Mouse (Mus musculus) cerebellum, postnatal 25 days (tissue): ENCODE measurements around the gene Rapgef5.

Source experiments
- DNase-seq, 2 experiments: peaks; one replicate each; pipeline ENCODE4 v3.0.0; 2021; ENCODE audit warnings: mixed read lengths in 2 of 2

Gene Rapgef5

DNA sequence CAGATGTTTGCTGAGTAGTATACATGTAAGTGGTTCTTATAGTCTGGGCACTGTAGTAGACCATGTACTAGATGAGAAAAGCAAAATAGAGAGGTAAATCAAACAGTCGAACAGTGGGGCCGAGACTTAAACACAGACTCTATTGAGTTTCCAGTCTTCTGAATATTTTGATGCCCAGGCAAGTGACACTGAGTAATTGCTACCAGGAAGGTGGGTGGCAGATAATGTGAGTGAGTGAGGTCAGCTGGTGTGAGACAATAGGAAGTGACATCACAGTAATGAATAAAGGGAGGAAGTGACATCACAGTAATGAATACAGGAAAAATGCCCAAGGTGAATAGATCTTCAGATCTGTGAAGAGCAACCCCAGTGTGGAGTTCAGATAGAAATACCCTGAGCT lies at the start of gene Rapgef5:
Rapgef5 (plus strand) TSS at position 301 of the 400 bp plus-strand sequence.
- DNase-seq = no peak

DNA sequence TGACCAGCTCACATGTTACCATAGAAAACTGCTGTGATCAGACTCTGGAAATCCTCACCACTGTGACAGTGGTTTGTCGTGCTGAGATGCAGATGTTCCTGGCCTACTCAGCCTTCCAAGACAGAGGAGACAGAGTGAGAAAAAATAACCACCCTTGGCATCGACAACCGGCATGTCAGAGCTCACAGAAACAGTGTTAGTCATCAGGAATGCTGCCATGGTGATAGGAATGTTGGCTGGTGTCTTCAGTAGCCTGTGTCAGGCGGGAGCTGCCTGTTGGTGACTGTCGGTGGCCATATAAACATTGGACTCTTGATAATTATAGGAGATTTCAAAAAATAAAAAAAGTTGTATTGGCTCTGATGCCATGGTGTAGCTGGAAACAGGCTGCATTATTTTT lies 48.0 kb upstream of the Rapgef5 start:
- no peak for DNase-seq

DNA sequence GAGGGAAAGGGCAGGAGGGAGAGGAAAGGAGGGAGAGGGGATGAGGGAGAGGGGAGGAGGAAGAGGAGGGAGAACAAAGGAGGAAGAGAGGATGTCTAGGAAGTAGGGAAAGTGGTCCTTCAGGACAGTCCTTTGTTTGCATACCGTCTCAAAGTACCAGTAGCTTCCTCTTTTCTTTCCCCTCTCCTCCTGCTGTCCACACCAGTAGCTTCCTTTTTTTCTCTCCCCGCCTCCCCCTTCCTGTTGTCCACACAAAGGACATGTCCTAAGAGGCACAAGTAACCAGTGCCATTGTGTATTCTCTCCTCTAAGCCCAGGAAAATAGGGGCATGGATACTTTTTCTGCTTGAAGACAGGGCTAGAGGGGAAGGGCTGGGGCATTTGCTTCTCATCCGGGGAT lies 37.3 kb upstream of the Rapgef5 start:
- no peak for DNase-seq

DNA sequence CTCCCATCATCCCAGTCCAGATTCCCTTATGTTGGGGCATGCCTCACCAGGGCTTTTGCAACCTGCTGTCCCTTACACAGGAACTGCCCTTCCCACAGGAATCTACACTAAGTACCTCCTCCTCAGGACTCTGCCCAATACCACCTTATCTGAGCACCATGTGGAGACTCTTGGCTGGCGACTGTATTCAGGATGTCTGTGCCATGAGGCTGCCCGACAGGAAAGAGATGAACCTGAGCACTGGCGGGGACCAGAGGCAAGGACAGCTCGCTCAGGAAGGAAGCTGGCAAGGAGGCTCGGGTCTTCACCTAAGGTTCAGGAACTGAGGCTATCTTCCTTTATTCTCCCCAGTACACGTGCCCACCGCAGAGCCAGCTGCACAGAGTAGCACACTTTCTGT lies 36.6 kb upstream of the Rapgef5 start:
- peak; percentile 12 to 18 for DNase-seq

DNA sequence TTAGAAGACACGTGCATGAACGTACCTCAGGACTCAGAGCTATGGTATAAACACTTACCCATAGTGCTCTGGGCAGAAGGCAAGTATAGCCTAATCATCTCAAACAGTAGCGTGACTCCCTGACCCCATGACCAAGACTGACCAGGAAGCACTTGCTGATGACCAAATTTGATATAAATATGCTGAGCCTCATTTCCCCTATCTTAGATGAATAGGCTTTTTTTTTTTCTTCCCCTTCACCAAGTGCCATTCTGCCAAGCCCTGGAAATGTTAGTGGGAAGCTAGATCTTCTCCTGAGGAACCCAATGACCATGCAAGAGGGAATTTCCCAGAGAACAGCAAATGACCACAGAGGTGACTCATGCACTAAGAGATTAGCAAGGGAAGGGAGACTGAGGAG lies 35.3 kb upstream of the Rapgef5 start:
- DNase-seq = no peak

DNA sequence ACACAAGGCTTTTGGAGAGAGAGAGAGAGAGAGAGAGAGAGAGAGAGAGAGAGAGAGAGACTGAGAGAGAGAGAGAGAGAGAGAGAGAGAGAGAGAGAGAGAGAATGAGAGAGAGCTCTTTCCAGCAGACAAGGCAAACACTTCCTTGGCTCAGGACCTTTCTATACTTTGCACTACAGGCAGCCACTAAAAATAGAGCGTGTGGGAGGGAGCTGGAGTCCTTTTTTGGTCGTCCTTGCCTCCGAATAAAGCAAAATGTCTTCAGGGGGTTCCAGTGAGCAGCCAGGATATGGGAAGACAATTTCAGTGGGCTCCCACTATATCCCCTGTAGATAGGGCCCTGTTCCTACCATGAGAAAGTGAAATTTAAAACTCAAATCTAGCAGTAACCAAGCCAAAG lies 33.6 kb upstream of the Rapgef5 start:
- DNase-seq = peak in 1 of 2 experiments; percentile 7

DNA sequence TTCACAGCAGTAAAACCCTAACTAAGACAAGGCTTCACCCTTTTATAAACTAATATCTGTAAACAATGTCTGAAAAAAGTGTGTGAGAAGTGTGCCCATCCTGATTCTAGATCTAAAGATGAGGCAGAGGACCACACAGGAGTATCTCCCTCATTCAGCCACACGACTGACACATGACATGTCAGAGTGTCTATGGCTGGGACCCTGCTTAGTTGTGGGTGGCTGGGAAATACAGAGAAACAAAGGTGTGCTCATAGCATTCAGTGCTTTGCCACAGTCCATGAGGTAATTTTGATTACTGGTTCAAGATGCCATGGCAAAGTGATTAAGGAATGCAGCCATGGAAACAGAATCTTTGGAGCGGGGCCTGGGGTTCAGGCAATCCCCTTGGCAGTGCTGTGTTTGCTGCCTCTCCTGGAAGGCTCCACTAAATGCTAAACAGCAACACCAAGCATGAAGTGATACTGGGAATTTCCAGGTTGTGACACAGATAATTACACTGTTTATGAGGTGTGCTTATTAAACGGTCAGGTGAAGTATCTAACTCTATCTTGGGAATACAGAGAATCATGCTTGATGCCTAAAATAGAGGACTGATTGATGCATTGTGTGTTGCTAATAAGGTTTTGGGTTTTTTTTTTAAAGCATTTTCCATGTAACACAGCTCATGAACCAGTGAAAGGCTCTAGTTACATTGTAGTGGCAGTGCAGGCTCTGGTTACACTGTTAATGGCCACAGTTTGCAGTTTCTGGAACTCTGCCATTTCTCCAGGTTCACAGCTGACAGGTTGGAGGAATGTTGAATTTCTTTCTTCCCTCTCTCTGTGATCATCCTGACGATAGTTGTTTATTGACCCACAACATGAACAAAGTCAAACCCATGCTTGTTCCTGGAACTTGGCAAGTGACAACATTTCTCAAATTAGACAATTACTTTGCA lies 29.9 kb upstream of the Rapgef5 start:
- DNase-seq = no peak

DNA sequence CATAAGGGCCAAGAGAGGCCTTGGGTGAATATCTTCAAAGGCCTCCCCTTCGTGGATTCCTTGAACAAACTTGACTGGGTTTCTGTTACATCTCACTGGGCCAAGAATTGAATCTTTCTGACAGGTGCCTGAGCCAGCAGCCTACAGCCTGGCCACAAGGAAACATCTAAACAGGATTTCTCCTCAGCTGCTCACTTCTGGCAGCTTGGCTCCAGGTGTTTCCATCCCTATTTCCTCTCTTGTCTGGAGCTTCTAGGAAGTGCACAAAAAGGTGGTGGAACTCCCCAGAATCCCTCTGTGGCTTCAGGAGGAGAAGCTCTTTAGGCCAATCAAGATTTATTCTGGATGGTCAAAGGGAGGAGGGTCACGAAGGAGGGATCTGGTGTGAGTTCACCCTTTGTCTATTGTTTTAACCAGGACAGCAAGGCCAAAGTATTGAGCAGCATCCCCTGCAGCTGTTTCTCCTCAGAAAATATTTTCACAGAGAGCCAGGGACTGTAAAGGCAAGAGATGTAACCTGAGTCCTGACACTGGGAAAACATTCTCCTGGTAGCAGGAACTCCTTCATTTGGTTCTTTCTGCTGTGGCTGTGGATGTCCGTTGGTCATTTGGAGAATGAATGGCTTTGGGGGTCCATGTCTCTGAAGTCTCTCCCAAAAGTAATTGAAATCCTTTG lies 19.6 kb upstream of the Rapgef5 start:
- DNase-seq = no peak

DNA sequence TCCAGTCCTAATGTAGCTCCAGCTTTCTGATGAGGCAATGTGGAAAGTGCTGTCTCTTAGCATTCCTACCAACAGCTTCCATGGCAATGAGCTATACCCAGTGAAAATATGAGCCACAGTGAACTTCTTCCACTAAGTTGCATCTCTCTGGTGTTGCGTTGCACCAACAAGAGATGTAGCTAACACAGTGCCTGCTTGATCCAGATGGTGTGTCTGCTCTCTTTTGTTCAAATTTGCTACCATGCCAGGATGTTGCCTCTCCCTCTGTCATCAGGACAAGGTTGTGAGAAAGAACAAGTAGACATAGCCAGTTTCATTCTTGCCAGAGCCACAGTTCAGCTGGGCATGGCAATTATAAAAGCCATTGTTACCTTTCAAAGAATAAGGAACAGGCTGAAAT lies 18.9 kb upstream of the Rapgef5 start:
- DNase-seq = no peak

DNA sequence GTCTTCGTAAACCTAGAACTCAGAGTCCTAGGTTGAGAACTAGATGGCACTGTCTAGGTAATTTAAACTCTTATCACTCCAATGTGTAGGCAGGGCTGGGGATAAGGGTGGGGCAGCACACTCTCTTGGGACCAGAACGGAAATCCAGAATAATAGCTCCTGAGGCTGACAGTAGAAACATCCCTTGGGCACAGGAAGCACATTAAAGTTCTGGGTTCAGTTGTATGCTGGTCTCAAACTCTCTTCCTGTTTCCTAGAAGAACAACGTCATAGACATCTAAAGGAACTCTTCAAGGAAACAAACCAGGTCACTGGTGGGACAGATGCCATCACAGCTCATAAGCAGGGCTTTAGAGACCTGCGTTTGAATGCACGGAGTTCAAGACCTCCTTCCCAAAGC lies 17.0 kb upstream of the Rapgef5 start:
- no peak for DNase-seq

DNA sequence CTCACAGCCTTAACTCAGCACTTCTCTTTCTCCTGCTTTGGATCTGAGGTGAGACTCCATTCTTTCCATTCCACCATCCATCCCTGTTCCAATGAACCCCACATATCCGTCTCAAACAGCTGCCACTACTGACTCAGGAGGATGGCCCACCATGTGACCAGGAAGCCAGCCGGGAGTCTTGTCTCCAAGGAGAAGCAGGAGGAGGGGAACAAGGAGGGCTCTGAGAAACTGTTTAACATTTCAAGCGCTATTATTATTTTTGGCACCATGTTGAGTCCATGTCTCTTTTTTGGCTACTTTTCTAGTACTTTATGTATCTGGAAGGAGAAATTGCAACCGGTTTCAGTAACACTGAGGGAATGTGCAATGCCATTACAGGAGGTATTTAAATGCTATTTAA lies 15.1 kb upstream of the Rapgef5 start:
- no peak for DNase-seq

DNA sequence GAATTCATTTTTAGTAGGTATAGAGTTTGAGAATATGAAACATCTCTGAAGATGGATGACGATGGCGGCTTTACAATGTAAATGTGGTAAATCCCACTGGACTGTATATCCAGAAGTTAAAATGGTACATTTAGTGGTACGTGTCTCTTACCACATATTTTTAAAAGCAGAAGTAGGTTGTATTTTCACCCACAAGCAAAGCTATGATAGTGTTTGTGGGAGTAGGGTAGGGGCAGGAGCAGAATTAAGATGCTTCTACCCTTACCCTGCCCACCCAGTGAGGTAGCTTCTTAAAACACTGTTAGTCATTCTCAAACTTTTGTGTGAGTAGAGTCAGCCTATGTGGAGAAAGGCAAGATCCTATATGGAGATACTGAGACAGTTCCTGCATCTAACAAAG lies 13.4 kb upstream of the Rapgef5 start:
- no peak for DNase-seq

DNA sequence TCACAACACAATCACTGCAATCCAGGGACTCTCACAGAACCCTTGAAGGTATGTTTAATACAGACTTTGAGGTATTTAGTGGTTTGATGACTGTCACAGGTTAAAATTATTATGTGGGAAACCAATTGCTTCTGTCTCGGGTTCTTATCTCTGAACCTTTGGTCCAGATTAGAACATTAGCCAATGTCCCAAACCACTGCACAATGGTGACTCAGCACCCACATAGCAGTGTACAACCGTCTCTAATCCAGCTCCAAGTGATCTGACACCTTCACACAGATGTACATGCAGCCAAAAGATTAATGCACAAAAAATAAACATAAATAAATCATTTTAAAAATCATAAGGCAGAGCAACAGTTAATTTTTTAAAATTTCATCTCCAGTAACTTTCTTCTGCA lies 11.1 kb upstream of the Rapgef5 start:
- DNase-seq = no peak

DNA sequence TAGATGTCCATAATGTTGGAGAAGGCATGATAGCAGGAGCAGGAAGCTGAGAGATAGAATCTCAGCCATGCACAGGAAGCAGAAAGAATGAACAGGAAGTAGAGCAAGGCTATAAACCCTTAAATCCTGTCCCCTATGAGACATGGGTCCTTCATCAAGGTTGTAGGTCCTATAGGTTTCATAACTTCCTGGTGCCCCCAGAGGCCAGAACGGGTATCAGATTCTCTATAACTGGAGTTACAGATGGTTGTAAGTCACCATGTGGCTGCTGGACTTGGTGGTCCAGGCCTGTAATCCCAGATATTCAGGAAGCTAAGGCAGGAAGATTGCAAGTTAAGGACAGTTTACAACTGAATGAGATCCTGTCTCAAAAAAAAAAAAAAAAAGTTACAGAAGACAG lies 8.5 kb upstream of the Rapgef5 start:
- no peak for DNase-seq

DNA sequence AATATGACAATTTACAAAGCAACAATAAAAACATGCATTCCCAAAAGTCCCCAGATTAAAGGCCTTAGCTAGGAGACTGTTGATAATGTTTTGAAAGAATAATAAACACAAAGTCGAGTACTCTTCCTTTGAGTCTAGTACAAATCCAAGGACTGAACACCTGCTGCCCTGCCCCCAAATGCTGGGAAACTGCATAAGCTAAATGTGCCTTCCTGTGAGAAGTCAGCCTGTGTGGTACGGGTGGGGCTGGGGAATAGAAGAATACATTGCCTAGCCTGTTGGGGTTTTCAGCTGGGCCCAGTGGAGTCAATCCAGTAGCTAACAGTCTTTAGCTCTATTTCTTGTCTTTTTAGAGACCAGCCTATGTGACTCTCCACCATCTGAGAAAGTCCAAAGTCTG lies 6.4 kb upstream of the Rapgef5 start:
- no peak for DNase-seq

DNA sequence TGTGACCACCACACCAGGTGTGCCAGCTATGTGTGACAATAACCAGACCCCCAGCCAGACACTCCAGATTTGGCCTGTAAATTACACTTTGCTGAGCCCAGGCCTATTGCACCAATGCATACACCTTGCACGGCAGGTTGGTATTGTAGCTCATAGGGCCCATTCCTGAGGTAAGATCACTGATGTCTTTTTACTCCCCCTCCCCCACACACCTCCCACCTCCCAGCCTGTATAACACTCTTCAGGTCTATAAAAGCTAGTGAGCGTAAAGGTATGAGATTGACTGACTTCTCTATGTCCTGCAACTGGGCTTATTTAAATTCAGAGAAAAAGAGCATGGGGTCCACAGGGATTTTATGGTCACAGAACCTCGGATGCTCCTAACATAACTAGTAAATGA lies 3.8 kb upstream of the Rapgef5 start:
- no peak for DNase-seq

DNA sequence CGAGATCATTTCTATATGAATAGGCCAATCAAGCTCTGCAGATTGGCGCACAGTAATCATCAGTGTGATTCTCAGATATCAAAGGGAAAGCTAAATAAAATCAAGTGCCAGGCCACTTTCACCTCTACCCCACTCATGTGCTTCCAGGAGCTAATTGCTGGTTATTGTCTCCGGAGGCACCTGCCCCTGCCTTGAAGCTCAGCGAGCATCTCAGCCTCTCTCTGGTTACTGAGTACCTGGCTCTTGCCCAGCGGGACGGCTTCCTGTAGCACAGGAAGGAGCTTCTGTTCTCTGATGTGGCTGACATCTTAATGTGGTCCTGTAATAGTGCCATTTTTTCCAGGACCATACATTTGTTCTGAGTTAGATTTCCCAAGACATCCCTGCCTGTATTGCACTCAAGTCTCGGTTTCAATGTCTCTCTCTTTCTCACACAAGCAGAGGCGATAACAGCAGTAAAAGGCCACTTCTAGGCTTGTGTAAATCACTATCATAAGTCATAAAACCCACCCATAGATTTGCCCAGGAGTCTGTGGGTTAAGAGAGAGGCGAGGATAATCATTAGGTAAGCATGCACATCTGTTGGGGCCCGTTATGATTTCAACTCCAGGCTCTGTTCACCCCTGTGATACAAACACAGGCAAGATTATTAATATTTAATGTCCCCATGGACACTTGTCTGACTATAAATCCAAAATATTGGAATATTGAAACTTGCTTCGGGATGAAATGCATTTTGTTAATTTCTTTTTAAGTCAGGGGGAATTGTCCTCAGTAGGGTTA lies 2.9 kb upstream of the Rapgef5 start:
- DNase-seq = no peak

DNA sequence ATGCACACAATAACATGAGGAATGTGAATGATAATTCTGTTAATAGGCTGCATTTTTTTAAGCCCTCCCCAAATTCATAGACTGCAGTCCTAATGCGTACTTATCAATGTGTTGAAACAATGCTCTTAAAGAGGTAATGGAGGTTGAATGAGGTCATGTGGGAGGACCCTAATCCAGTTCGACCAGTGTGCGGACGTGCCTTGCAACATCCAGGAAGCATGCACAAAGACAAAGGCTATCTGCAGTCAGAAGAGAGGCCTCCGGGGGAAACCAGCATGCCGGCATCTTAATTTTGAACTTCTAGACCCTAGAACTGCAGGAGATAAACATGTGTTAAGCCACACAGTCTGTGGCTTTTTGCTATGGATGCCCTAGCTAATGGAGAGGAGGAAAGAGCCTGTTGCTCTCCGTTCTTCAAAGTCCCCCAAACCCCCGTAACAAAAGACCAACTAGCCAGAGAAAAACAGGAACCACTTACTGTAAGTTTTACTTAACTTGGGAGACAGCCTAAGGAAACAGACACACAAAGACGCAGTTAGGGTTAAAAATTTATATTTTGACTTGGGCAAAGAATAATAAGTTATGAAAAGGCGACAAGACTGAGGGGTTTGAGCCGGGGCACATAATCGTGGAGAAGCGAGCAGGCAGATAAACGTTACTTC lies 1.1 kb downstream of the Rapgef5 start:
- DNase-seq = no peak

DNA sequence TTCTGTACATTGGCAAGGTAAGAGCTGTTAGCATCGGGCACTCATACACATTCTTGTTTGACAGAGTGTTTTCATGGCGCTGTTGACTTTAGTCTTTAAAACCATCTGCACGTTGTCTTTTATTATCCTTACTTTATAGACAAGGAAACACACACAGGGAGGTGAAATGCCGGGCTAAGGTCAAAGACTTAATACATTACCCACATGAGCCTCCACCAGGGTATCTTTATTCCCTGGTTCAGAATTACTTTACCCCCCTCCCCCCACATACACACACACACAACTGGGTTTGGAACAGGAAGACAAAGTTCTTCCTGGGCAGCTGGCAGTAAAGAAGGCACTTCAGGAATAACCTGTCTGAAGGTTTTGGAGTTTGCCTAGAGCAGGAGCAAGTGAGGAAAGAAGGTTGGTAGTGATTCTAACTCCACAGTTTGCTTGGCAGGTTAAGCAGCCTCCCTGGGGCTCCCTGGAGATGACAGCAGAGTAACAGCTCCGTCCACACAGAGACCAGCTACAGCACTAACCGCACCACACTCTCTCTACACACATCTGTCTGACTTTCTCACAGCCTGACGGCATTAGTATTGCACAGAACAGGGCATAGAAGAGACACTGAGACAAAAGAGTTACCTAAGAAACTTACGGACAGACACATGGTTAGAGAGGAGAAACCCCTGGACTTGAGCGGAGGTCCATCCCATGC lies 8.2 kb downstream of the Rapgef5 start:
- no peak for DNase-seq

DNA sequence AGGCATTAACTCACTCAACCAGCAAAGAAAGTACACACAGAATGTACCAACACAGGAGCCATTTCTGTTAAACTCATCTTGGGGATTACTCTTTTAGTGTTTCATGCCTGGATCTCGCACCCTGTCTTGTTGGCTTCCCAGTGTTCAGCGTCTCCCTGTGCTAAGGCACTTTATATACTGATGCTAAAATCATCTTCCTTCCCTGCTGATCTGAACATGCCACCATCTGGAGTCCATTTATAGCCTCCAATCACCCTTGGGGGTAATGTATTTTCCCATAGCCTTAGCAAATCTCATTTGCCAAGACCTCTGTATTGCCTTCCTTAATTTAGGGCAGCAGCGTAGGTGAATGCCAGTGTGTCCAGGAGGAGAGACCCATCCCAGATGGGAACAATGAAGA lies 11.6 kb downstream of the Rapgef5 start:
- DNase-seq = peak in 1 of 2 experiments; percentile 5

DNA sequence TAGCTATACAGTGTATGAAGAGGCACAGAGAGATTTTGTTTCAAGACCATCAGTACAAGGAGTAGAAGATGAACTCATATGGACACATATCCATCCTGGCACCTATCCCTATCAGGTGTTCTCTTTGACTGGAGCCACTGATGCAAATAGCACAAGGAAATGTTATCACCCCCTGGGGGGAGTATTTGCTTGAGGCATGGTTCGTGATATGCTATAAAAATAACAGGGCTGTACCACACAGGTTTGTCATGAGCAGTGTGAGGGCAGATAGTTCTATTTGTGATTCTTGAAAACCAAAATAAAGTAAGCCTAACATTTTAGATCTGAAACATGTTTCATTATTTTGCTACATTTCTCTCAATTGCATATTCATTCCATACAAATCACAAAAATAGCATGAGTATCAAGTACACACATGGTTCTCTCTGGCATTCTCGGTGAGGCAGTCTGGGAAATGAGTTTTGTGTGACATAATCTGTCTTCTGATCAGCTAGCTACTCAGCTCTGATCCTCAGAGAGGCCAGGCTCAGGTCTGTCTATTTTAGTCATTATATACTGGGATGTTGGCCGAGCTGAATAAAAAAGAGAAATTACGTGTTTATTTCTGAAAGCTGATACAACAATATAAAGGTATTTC lies 12.3 kb downstream of the Rapgef5 start:
- no peak for DNase-seq

DNA sequence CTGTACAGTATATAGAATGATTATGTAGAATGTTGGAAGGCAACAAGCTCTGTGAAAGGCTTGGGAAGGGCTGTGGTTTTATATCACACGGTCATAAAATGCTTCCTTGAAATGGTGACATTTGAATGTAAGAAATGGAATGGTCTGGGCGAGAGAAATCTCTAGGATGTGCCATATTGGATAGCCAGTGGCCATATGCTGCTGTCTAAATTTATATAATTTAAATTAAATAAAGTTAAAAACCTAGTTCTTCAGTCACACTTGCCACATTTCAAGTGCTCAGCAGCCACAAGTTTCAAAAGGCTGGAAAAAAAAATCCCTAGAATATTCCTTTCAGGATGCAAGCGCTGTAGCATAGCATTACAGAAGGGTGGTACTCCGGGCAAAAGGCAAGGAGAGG lies 14.8 kb downstream of the Rapgef5 start:
- no peak for DNase-seq
